Mouse (Mus musculus) layer of hippocampus, adult 11-12 months (tissue): ENCODE measurements around the gene Cog4.

Source experiments
- DNase-seq: peaks from one replicate; pipeline ENCODE4 v3.0.0; 2022; ENCODE audit warnings: low spot score

The Cog4 gene

DNA sequence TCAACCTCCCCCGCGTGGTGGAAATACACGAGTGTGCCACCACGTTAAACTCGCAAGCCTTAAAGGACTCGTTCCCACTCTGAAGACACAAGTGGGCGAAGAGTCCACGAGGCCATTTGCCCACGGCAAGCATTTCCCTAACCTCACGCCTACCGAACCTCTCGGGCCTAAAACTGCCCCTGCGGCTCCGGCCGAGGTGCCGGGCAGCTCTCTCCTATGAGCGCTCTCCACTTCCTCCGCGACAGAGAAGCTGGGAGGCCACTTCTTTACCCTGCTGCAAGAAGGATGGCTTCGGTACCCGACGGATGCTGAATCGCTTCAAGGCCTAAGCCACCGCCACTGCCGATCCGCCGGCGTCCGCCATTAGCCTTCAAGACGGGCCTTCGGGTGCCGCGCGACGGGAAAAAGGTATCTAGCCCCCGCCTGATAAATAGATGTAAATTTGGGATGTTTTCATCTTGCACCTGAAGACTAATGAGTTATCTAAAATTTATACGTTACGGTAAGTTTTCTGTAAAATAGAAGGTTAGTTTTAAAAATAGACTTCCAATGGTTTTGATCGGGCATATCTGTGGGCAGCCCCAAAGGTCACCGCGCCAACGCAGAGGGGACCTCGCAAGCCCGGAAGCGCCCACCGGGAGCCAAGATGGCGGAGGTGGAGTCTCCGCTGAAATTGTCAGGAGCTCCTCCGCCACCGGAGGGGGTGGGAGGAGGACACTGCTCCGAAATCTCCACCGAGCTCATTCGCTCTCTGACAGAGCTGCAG, at the start of gene Cog4, which contains the start of gene Sf3b3:
TSS of gene Cog4 (plus strand) at position 196 of the 766 bp plus-strand sequence.
TSS of gene Sf3b3 (minus strand) at position 383 of the 766 bp plus-strand sequence.
- peak; percentile 88 for DNase-seq

DNA sequence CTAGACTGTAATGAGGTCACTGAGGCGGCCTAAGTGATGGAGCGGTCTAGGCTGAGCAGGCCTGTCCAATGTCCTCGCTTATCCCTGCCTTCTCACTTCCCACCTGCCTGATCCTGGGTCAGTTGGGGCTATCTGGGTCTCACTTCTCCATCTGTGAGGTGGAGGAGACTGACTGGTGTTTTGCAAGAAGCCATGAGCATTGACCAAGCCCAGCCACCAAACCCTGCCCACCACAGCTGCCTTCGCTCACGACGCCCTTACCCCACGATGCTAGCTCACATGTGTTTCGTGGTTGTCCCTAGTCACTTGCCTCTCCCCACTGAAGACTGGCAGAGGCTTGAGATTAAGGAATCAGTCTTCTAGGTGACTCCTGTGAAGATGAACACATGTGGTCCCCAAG, 49.3 kb upstream of the Cog4 start:
- DNase-seq: no peak

DNA sequence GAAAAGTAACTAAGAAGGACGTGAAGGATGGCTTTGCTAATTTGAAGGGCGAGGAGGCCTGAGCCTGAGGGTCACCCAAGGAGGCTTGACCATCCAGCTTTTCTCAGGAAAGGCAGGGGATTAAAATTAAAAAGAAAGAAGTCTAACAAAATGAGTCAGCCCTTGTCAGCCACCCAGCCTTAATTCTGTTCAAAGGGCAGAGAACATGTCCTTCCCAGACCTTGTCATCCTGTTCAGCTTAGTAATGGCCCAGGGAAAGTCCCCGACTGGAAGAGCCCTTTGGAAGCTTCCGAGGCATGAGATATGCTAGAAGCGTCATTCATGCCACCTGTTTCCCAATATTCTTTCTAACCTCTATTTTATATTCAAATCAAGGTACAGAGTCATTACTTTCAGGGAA, 43.4 kb upstream of the Cog4 start:
- DNase-seq: no peak

DNA sequence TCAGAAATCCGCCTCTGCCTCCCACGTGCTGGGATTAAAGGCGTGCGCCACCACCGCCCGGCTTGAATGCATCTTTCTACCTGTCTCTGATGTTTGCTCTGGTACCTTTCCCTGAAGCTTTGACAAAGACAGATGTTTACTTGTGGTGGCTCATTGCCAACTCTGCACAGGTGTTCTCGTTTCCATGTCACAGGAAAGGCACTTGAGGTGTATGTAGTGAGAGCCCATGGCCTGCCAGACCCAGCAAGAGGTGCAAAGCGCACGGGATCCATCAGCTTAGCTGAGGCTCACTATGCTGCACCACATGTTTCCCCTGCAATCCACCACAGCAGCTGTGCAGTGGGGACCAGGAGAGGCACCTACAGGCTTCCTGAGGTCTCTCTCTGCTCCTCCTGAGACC, 42.5 kb upstream of the Cog4 start:
- no peak for DNase-seq

DNA sequence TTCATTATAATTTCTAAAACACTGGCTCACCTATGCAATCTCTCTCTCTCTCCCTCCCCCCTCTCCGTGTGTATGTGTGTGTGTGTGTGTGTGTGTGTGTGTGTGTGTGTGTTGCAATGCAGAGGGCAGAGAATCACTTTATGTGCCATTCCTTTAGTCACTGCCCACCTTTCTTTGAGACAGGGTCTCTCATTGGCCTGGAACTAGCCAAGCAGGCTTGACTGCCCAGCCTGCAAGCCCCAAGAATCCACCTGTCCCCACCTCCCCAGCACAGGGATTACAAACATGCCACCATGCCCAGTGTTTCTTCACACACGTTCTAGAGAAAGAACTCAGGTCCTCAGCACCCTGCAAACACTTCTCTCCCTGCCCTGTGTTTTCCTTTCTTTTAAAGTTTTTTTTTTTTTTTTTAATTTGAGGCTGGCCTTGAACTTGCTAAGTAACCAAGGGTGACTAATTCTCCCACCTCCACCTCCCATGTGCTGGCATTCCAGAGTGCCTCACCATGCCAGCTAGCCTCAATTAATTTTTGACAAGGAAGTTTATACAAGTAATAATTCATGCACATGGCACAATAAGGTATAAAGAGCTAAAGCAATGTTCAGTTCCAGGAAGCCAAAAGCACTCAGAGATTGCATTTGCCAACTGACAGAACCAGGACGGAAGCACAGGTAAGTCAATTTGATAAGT, 41.4 kb upstream of the Cog4 start:
- DNase-seq: no peak

DNA sequence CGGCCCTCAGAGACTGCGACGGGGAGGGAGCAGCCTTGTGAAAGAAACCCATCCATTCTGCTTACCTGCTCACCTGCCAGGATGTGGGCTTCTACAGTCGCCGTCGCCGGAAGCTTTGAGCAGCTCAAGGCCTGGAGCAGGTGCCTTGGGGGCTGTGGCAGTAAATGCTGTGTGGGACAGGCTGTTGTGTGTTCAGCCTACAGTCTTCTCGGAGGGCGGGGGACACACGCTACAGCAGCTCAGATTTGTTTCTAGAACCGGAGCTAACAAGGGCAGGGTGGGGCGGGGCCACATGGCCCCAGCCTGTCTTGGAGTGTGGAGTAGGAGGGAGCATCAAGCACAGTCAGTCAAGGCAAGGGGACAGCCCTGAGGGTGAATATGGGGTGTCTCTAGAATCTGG, 40.7 kb upstream of the Cog4 start, which contains the start of gene Il34:
TSS of gene Il34 (minus strand) at position 256 of the 400 bp plus-strand sequence.
- DNase-seq: no peak

DNA sequence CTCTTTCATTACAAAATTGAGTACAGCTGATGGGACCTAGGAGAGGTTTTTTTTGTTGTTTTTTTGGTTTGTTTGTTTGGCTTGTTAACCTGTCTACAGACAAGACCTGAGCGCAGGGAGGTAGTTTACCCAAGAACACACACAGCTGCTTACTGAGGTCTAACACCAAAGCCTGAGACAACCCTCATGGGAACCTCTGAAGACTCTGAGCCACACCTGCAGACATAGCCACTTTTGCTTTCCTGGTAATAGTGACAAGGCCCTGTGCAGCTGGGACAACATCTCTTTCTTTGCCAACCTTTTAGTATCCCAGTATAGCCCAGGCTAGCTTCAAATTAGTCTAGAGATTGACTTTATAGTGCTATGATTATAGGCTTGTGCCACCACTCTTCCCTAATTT, 40.3 kb upstream of the Cog4 start:
- DNase-seq: no peak

DNA sequence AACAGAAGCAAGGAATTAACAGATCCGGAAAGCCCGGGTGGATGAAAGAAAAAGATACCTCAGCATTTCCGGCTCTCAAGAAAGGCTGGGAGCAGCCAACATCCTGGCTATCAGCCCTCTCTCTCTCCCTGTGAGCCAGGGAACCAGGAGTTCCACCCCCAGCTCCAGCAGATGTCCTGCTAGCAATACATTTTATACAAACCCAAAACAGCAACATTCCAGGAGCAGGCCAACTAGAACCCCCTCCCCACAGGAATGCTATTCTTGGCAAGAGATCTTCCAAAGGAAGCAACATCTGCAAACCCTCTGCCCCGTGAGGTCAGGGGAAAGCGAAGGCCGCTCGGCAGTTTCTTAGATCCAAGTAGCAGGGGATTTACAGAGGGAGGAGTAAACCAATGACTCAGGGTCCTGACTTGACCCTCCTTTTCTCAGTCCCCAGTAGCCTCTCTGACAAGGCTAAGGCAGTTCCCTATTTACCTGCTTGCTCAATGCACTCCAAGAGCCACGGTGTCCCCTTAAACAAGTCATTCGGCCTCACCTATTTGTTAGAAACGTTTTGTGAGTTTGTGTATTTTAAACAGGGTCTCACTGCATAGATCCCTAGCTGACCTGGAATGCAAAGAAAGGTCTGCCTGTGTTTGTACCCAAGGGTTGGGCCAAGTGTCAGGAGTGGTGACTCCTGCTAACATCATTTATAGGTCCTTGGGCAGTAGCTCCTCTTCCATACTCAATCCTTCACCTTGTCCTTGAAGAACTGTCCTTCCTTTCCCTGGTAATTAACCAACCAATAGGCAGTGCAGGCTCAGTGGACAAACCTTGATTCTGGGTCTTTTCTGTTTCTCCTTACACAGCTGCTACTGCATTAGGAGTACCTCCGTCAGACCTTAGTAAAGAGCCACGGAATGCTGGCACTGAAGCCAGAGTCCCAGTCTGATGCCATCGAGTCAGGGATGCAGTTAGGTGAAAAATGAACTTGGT, 37.6 kb upstream of the Cog4 start:
- peak; percentile 33 for DNase-seq

DNA sequence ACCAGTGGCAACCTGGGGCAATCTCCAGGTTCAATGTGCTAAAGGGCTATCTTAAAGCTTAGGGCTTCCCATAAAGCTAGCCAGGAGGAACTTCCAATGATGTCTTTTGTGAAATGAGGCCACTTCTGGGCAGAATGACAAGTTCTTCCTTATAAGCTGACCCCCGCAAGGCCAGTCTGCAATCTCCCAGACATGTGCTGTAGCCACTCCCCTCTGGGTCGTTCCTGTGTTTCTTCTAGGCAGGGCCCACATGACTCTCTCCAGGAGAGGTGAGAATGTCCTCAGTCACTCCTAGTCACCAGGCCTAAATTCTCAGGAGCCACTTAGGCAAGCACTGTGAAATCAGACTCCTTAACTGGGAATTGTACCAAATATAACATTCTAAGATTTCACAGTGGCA, 36.6 kb upstream of the Cog4 start:
- DNase-seq: no peak

DNA sequence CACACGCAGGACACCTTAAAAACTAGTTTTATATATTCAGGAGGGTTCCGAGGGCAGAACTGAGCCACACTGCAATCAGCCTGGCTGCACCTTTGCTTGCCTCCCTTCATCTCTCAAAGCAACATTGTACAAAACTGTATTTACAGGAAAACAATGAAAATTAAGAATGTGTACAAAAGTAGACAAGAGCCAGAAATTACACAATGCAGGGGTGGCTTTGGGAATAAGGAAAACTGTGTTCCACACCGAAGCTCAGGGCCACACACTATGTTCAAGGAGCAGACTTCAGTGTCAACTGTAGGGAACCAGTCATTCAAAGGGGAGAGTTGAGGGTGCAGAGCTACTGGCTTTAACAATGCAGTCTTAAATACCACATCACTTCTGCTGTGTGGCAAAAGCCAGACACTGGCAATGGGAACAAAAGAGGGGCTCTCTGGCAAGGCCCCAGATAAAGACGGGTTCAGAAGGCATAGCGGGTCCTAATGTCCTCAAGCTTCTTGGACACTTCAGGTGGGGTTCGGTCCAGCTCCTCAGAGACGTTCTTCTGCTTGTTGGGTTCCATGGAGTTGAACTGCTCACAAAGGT, 35.8 kb upstream of the Cog4 start:
- DNase-seq: no peak

DNA sequence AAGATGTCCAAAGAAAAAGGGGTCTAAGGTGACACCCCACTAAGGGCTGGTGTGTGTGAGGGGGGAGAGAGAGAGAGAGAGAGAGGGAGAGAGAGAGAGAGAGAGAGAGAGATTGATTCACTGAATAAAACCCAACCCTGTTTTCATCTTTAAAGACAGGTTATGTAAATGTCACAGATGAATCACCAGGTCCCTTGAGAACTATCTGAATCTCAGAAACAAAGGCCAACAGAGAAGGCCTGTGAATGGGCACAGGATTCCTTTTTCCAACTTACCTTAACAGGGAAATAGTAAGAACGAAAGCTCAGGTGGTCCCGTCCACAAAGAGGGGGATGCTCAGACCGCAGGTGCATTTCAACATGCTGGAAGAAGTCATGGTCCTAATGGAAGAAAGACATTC, 35.3 kb upstream of the Cog4 start:
- DNase-seq: no peak

DNA sequence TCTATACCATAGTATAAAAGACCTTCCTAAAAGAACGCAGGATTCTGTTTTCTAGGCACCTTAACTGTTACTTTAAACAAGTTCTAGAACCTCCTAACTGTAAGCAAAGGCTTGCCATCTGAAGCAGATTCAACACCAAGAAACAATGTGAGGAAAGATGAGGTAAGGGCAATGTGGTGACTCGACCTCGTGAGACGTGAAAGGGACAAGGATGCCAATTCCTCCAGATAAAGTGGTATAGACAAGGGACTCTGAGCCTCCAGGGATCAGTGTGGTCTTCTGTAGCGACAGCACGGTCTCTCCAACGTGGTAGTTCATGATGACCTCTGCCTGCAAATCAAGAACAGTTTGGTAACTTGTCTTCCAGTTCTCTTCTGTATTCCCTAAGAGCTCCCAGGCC, 34.6 kb upstream of the Cog4 start:
- no peak for DNase-seq

DNA sequence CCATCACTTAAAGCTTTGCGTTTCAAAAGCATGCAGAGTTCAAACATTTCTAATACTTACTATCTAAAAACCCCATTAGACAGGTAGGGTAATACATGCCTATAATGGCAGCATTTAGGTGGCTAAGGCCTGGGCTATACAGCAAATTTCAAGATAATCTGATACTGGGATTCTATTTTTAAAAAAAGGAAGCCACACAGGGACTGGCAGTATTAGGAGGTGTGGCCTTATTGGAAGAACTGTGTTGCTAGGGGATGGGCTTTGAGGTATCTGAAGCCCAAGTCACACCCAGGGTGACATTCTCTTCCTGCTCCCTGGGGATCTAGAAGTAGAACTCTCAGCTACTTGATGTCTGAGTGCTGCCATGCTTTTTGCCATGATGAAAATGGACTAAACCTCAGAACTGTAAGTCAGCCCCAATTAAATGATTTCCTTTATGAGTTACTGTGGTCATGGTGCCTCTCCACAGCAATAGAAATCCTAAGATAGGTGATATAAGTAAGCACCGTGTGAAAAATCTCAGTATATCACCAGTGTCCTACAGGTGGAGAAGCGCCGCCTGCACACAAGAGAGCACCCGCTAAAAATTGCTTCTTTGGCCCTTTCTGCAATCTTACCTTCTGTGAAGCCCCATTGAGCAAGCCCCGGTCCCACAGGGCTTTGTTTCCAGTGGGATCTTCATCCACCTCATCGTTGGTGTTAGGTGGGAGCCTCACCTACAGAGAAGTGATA, 33.9 kb upstream of the Cog4 start:
- no peak for DNase-seq

DNA sequence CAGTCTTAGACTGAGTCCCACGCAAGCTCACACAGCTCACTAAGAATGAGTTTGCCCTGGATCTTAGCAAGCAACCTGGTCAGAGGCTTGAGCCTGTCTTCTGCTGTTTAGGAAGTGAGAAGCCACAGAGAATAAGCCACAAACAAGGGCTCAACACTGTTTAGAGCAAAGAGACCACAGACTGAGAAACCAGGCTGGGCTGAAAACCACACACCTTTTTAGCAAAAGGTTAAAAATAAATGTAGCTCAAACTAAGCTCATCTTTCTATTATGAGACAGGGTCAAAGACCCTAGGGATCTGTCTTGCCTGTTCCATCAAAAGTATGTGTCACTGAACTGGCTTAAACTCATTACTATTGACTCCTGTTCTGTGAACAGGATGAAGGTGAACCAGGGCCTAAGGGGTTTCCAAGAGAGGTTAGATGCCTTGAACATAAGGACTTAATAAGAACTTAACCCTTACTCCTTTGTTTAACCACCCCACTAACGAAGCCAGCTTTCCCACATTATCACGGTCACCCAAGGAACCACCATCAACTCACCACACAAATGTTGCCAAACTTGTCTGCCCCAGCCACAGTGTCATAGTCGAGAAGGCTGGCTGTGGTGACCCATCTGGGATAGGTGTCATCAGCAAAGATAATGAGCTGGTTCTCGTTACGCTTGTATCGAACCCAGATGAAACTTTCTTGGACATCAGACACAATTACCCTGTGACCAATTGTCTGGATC, 33.2 kb upstream of the Cog4 start:
- no peak for DNase-seq

DNA sequence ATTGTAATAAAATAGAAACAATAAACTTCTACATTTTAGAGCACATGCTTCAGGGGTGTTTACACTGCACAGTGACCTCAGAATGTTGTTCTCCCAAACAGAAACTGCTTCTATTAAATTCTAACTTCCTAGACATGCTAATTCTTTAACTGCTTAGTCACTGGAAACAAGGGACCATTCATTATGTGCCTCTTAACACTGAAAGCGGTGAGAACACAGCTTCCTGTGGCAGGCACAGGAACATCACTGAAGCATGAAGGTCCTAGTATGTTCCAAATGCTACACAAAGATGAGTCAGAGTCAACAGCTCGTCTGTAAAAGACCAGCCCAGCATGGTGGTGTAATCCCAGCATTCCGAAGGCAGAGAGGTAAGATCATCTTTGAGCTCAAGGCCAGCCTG, 31.1 kb upstream of the Cog4 start:
- DNase-seq: no peak

DNA sequence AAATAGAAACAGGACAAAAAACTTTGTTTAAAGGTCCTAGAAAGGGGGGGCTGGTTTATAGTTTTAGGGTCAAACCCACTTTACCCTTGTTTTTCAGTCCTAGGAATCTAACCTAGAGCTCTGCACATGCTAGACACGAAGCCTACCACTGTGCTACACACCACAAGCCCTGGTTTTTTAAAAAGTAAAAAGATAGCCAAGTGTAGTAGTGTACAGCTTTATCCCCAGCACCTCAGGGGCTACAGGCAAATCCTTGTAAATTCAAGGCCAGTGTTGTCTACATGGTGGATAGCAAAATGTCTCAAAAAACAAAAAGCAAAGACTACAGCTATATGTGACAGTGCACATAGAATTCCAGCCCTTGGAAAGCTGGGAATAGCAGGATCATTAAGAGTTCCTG, 29.4 kb upstream of the Cog4 start:
- DNase-seq: no peak

DNA sequence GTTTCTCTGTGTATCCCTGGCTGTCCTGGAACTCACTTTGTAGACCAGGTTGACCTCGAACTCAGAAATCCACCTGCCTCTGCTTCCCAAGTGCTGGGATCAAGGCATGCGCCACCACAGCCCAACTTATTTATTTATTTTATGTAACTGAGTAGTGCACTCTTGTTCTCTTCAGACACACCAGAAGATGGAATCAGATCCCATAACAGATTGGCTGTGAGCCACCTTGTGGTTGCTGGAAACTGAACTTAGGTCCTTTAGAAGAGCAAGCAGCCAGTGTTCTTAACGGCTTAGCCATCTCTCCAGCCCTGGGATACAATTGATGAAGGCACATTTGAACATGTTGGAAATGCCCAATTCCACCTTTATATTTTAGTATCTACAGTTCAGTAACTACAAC, 27.8 kb upstream of the Cog4 start:
- no peak for DNase-seq

DNA sequence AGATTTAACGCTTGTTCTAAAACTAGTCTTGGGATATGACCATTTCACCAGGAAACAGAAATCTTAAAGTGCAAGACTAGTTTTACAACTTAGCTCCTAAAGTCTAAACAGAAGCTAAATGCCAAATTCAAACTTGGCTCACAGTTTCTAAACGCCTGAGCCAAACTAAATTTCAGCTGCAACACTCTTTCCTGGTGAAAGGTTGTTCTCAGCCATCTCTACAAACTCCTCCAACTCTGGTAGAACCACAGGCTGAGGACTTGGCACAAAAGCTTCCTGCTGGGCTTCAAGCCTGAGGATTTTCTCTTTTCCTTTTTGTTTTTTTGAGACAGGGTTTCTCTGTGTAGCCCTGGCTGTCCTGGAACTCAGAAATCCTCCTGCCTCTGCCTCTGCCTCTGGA, 26.1 kb upstream of the Cog4 start:
- DNase-seq: no peak

DNA sequence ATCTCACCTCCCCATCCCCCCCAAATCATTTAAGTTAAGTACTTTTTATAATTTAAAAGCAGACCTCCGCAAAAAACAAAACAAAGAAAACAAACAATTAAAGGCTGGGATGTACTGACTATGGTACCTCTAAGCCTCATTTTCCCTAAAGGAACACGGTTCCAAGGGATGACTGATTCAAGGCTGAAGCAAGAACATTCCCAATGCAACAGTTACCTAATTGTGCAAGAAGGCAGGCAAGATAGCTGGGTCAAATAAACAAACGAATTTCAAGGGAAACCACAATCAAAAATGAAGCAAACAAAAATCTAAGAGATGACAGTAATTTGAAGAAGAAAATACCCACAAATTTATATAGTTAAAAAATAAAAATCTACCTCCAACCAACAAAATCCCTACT, 24.4 kb upstream of the Cog4 start:
- no peak for DNase-seq

DNA sequence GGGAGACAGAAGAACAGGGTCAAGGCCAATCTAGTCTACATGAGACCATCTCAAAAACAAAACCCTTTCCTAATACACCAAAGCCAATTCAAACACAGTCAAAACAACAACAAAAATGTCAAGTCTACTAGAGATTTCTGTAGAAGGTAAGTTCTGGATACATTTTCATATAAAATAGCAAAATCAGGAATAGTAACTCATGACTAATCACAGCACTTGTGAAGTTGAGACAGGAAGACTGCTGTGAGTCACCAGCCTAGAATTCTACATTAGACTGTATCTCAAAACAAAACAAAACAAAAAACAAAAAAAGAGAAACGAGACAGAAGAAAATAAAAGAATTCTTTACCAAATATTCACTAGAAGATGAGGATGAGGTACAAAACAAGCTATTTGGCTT, 21.5 kb upstream of the Cog4 start:
- no peak for DNase-seq

DNA sequence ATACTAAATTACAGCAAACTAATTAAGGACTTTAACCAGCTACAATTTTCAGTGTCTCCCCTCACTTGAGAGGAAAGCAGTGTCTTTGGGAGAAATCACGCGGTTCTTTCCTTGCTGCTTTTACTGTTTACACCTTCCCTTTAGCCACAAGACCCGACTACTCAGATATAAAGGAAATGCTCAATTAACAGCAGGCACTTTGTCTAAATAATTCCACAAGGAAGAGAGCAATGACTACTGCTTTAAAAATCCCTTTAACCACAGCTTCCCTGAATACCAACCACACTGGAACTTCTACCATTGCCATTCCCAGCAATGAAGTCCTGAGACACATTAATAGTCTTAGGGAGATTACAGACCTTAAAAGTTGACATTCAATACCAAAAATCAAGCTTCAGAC, 17.9 kb upstream of the Cog4 start:
- no peak for DNase-seq
